8 mouse cellular contexts compared by ENCODE assay signal in genomic region chr19:45783181-45783932, GRCm38 (mm10). TPM values are rescaled to one million over a fixed set of nuclear protein-coding genes. Genes with fewer than 3 reads are reported as not detected.
DNase-seq lines count a peak whose midpoint lies in the region; ATAC-seq lines count a peak whose summit lies in the region.

Mgea5 (minus strand) TSS chr19:45783837.

- peak; percentile 97 for ATAC-seq in hindbrain, embryonic 12.5 days (ENCODE audit: low FRiP score)

- peak within 1 kb of the TSS; percentile 99 for H3K27ac ChIP-seq in hindbrain, embryonic 12.5 days

- peaks cover 9% of the 10 kb centered on the region for H3K36me3 ChIP-seq in hindbrain, embryonic 12.5 days

- WGBS in hindbrain, embryonic 12.5 days = under 1% methylated on average over 64 of the region's 71 CpGs

- H3K27me3 ChIP-seq in hindbrain, embryonic 12.5 days = no peaks in the 10 kb centered on the region

- no peaks in the 10 kb centered on the region for H3K9me3 ChIP-seq in hindbrain, embryonic 12.5 days (replicated peaks)

- peak within 1 kb of the TSS; percentile 71 for H3K4me2 ChIP-seq in hindbrain, embryonic 12.5 days (replicated peaks)

- H3K4me3 ChIP-seq in hindbrain, embryonic 12.5 days = peak within 1 kb of the TSS; percentile 99

- H3K4me1 ChIP-seq in hindbrain, embryonic 12.5 days = peaks cover 26% of the 10 kb centered on the region

- DNase-seq in NIH3T3 (ENCODE audit: low read depth) = peak; percentile 99
- peak; percentile 98 to 99 for DNase-seq in cerebellum, postnatal 10 days
- peak; percentile 98 to 99 for DNase-seq in frontal cortex, postnatal 10 days (ENCODE audit: low spot score in 2 of 2)
- peak; percentile 98 to 99 for DNase-seq in layer of hippocampus, postnatal 14 days (ENCODE audit: low spot score in 2 of 2)
- peak; percentile 97 for DNase-seq in lung, postnatal 14 days
- DNase-seq in retina, adult 2 months (ENCODE audit: low read depth, low spot score) = peak; percentile 99
- peak; percentile 98 to 99 for DNase-seq in thymus, postnatal 36 days

- H3K9ac ChIP-seq in hindbrain, embryonic 12.5 days = peak within 1 kb of the TSS; percentile 95

RNA-seq across cellular contexts. Expression of gene Mgea5, which starts in this region (rescaled TPM):
- 113 and 121 TPM in 2 replicates for polyA plus RNA-seq in hindbrain, embryonic 12.5 days (2016; fragmentation: Nextera tagmentation; extraction: Ambion mirVana)
- total RNA-seq in layer of hippocampus, postnatal 14 days (2021) = 100 to 1,000 TPM; 133 to 136 TPM

Comparison
In these comparisons a context has a peak if more than half of its experiments do, and no peak if none do; other contexts are left out.
1. Peak in every context shown above with its lines: DNase-seq, ATAC-seq, H3K4me3 ChIP-seq and H3K27ac ChIP-seq.